Mouse (Mus musculus): ENCODE measurements around the gene Vangl2. TPM values are rescaled to one million over a fixed set of nuclear protein-coding genes. Genes with fewer than 3 reads are reported as not detected.

Gene Vangl2
- 3.4 and 4.3 TPM in 2 replicates for polyA plus RNA-seq (2012; rRNA removed; ENCODE audit: low replicate concordance)

DNA sequence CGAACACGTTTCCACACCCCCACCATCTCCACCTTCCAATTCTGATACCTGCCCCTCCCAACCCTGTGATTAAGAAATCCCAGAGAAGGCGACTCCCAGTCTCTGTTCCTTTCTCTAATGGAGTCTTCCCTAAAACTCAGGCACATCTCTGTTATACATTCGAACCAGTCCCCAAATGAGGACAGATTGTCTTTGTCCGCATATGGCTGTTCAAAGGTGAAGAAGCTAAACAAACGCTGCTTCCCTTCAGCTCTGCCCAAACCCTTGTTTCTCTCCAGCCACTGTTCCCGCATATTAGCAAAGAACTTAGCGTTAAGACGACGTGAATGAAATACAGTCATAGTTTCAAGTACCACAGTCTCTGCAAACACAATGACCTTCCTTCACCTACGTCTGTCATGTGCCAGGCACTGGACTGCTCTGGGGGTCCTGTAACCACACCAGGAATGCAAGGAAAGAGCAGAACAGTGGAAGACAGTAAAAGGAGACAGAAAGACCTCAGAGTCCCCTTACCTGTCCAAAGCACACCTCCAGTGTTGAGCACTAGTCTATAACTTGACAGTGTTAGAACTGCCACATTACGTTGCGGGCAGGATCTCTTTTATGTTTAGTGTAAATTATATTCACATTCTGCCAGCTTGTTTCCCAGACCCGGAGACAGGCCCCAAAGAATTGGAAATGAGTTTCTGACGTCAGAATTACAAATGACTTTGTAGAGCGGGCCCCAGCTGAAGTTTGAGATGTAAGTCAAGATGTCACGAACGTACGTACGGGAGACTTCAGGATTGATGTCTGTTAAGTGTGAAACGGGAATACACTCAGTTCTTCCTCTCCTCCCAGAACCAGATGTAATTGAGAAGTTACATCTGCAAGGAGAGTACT is at the start of gene Vangl2:
Gene Vangl2 (minus strand): TSS at position 51 of the 882 bp plus-strand sequence.

GRCm38 (mm10) chr1:172057491-172057921 is 29.3 kb upstream of the Vangl2 start, which contains the start of gene Nhlh1:
TSS of gene Nhlh1 (minus strand) at chr1:172057573.

Other genes starting within 250 kb of the Vangl2 start
- gene Cd84, start 188.7 kb downstream of the Vangl2 start, polyA plus RNA-seq (2012; rRNA removed; ENCODE audit: low replicate concordance): 4.6 and 10.5 TPM in 2 replicates
- 1.5 and 2.3 TPM in 2 replicates for gene Gm10521, start 132.8 kb downstream of the Vangl2 start, polyA plus RNA-seq (2012; rRNA removed; ENCODE audit: low replicate concordance)
- 8.5 and 12.1 TPM in 2 replicates for gene Slamf6, start 110.9 kb downstream of the Vangl2 start, polyA plus RNA-seq (2012; rRNA removed; ENCODE audit: low replicate concordance)
- 0.06 TPM in 1 of 2 replicates, not detected in the other for gene Nhlh1, start 29.1 kb upstream of the Vangl2 start, polyA plus RNA-seq (2012; rRNA removed; ENCODE audit: low replicate concordance)
- 26.9 and 43.7 TPM in 2 replicates for gene Copa, start 54.1 kb upstream of the Vangl2 start, polyA plus RNA-seq (2012; rRNA removed; ENCODE audit: low replicate concordance)
- gene Ncstn, start 54.4 kb upstream of the Vangl2 start, polyA plus RNA-seq (2012; rRNA removed; ENCODE audit: low replicate concordance): 74.2 and 122 TPM in 2 replicates
- gene Pex19, start 98.3 kb upstream of the Vangl2 start, polyA plus RNA-seq (2012; rRNA removed; ENCODE audit: low replicate concordance): 109 and 243 TPM in 2 replicates
- gene Dcaf8, start 119.6 kb upstream of the Vangl2 start, polyA plus RNA-seq (2012; rRNA removed; ENCODE audit: low replicate concordance): 57.6 and 76.0 TPM in 2 replicates
- gene Pea15a, start 178.4 kb upstream of the Vangl2 start, polyA plus RNA-seq (2012; rRNA removed; ENCODE audit: low replicate concordance): 53.5 and 101 TPM in 2 replicates
- gene Casq1, start 191.4 kb upstream of the Vangl2 start, polyA plus RNA-seq (2012; rRNA removed; ENCODE audit: low replicate concordance): 0.38 and 862 TPM in 2 replicates
- gene Atp1a4, start 230.0 kb upstream of the Vangl2 start, polyA plus RNA-seq (2012; rRNA removed; ENCODE audit: low replicate concordance): 0.30 and 0.49 TPM in 2 replicates
- 121 and 173 TPM in 2 replicates for gene Igsf8, start 233.2 kb upstream of the Vangl2 start, polyA plus RNA-seq (2012; rRNA removed; ENCODE audit: low replicate concordance)

All from mammary gland, adult 2 months (tissue).